Mouse (Mus musculus) heart, embryonic 13.5 days (tissue): ENCODE data around the gene Rapgef2. TPM values are rescaled to one million over a fixed set of nuclear protein-coding genes. Genes with fewer than 3 reads are reported as not detected.

Experiments used
- ATAC-seq: fragments of 200-750 bp; cut with Nextera tagmentation; 2 replicates; pipeline ENCODE4 v1.8.0; 2017; ENCODE audit warnings: moderate TSS enrichment; ENCODE audit not compliant: insufficient number of reproducible peaks, low FRiP score, low TSS enrichment; ENCODE audit errors: extremely low read depth
- H3K27ac ChIP-seq: fragments of 300-500 bp; sonication (generic); replicated peaks from 2 replicates; pipeline ENCODE4 v1.5.1; 2015; ENCODE audit warnings: moderate library complexity, mild to moderate bottlenecking, inconsistent platforms
- H3K27me3 ChIP-seq: fragments of 300-500 bp; sonication (generic); replicated peaks from 2 replicates; pipeline ENCODE4 v1.6.1; 2015; ENCODE audit warnings: mild to moderate bottlenecking, inconsistent platforms
- H3K36me3 ChIP-seq: fragments of 300-500 bp; sonication (generic); 2 replicates; pipeline ENCODE4 v1.6.1; 2015; ENCODE audit warnings: mild to moderate bottlenecking, inconsistent platforms
- H3K4me1 ChIP-seq: fragments of 300-500 bp; sonication (generic); 2 replicates; pipeline ENCODE4 v1.6.1; 2015; ENCODE audit warnings: inconsistent platforms
- H3K4me2 ChIP-seq: fragments of 300-500 bp; sonication (generic); 2 replicates; pipeline ENCODE4 v1.6.1; 2015; ENCODE audit warnings: inconsistent platforms, mild to moderate bottlenecking, moderate library complexity
- H3K4me3 ChIP-seq: fragments of 300-500 bp; sonication (generic); 2 replicates; pipeline ENCODE4 v1.5.1; 2015; ENCODE audit warnings: moderate library complexity, mild to moderate bottlenecking, inconsistent platforms
- H3K9ac ChIP-seq: fragments of 300-500 bp; sonication (generic); 2 replicates; pipeline ENCODE4 v1.6.1; 2015; ENCODE audit warnings: inconsistent platforms, mild to moderate bottlenecking, moderate library complexity
- H3K9me3 ChIP-seq: fragments of 300-500 bp; sonication (generic); 2 replicates; pipeline ENCODE4 v1.6.1; 2016; ENCODE audit warnings: inconsistent platforms
- WGBS: fragments of 180-500 bp; shearing (Covaris S2); methylation state at CpG from one replicate; pipeline ENCODE4 v1.1.7; 2015; ENCODE audit warnings: mixed read lengths; 5-methylcytosine and 5-hydroxymethylcytosine counted together
- polyA plus RNA-seq: library from polyadenylated mRNA; unstranded; fragments of >200 nt; fragmentation: Nextera tagmentation; extraction: Ambion mirVana; gene quantifications from 2 replicates; pipeline ENCODE4 v1.2.1, GENCODE M21; 2015

Rapgef2 gene
- polyA plus RNA-seq: 4.1 and 4.6 TPM in 2 replicates

DNA sequence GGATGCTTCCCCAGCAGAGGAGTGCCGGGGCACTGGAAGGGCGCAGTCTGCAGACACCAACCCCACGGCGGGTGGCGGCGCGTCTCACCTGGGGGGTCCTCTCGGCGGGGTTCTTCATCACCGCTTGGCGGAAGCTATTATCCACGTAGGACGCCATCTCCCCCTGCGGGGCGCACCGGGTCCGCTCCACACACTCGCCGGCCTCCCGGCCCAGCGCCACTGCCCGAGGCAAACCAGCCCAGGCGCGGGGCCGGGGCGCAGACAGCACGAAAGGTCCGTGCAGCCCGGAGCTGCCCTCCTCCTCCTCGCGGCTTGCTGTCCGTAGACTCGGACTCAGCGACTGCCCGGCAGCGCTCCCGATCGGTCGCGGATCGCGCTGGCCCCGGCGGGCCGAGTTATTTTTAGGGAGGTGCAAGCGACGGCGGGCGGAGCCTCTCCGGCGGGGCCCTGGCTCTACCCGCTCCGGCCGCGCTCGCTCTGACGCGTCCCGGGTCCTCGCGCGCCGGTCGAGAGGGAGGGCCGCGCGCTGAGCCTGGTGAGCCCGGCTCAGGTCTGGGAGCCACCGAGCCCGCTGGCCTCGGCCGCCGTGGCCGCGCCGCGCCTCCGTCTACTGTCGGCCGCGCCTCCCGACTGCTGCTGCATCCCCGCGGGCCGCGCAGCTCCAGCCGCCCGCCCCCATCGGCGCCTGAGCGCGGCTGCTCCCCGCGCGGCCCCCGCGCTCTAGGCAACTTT, at the start of gene Rapgef2:
Gene Rapgef2 (minus strand): TSS at position 142 of the 732 bp plus-strand sequence.
- Histone ChIP-seq H3K4me2 (peak within 1 kb of the TSS; percentile 92), H3K4me1 (peaks cover 46% of the 10 kb centered on the region), H3K9me3 (no peaks in the 10 kb centered on the region), H3K4me3 (peak within 1 kb of the TSS; percentile 94), H3K36me3 (no peaks in the 10 kb centered on the region), H3K27ac (peak within 1 kb of the TSS; percentile 99), H3K27me3 (no peaks in the 10 kb centered on the region), H3K9ac (peak within 1 kb of the TSS; percentile 97)
- peak; percentile 59 for ATAC-seq
- 0% methylated on average over 80 of the region's 97 CpGs for WGBS

- no peaks in the 10 kb centered on the region for H3K9me3 ChIP-seq
- no peak overlapping the region for H3K4me2 ChIP-seq
- no peaks in the 10 kb centered on the region for H3K36me3 ChIP-seq
- no peak overlapping the region for H3K9ac ChIP-seq
- no peak for ATAC-seq
- H3K4me3 ChIP-seq: no peak overlapping the region
- H3K27me3 ChIP-seq: no peaks in the 10 kb centered on the region
- peaks cover 11% of the 10 kb centered on the region for H3K4me1 ChIP-seq
- 52% methylated on average over 8 of the region's 8 CpGs for WGBS
- no peak overlapping the region for H3K27ac ChIP-seq
These were observed 47.4 kb upstream of the Rapgef2 start for GRCm38 (mm10) chr3:79333643-79334200.

- Histone ChIP-seq H3K27me3 (no peaks in the 10 kb centered on the region), H3K36me3 (no peaks in the 10 kb centered on the region), H3K9ac (no peak overlapping the region), H3K4me2 (no peak overlapping the region), H3K4me3 (no peak overlapping the region), H3K27ac (no peak overlapping the region), H3K4me1 (peaks cover 11% of the 10 kb centered on the region), H3K9me3 (no peaks in the 10 kb centered on the region)
- 83% methylated on average over 7 of the region's 7 CpGs for WGBS
- no peak for ATAC-seq
These were observed 46.7 kb upstream of the Rapgef2 start for GRCm38 (mm10) chr3:79333051-79333450.

GRCm38 (mm10) chr3:79329691-79330315, 43.5 kb upstream of the Rapgef2 start:
- Histone ChIP-seq H3K27me3 (no peaks in the 10 kb centered on the region), H3K9me3 (no peaks in the 10 kb centered on the region), H3K4me2 (no peak overlapping the region), H3K27ac (no peak overlapping the region), H3K36me3 (no peaks in the 10 kb centered on the region), H3K4me3 (no peak overlapping the region), H3K9ac (no peak overlapping the region), H3K4me1 (peaks cover 14% of the 10 kb centered on the region)
- WGBS: 39% methylated on average over 8 of the region's 8 CpGs
- ATAC-seq: no peak

DNA sequence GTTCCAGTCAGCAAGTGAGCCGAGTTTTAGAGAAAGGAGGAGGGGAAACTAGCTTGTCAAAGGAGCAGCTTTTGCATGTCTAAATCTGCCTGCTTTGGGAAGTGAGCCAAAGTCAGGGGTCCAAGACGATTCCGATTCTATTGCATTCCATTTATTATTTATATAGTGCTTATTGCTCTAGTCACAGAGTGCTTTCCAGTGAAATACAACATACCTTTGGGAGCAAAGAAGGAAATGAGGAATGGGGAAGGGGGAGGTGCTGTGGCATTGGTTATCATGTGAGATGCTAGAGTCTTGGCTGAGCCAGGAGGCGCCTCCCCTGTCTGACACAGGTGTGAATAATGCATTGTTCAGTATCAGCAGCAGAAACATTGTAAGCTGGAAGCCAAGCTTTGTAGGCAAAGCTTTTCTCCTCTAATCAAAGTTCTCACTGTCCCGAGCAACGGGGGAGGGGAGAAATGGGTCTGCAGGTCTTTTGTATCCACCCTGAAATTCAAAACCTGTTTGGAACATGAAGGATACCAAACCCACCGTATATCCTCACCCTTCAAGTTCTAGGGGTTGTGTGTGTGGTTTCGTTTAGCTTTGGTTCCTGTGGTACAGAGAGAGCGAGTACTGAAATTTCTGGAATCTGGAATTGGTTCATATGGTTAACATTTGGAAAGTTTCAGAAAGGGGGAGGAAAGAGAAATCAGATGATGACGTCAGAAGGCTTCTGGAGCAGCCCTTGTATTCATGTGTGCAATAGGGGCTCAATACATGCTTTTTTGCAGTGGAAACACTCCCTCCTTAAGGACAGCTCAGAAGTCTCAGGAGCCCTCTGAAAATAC, 38.6 kb upstream of the Rapgef2 start:
- Histone ChIP-seq H3K27ac (peak overlapping the region; percentile 29), H3K36me3 (no peaks in the 10 kb centered on the region), H3K9ac (no peak overlapping the region), H3K4me2 (peak overlapping the region; percentile 47), H3K4me3 (no peak overlapping the region), H3K4me1 (peaks cover 12% of the 10 kb centered on the region), H3K9me3 (no peaks in the 10 kb centered on the region), H3K27me3 (no peaks in the 10 kb centered on the region)
- no peak for ATAC-seq
- WGBS: 42% methylated on average over 10 of the region's 10 CpGs

DNA sequence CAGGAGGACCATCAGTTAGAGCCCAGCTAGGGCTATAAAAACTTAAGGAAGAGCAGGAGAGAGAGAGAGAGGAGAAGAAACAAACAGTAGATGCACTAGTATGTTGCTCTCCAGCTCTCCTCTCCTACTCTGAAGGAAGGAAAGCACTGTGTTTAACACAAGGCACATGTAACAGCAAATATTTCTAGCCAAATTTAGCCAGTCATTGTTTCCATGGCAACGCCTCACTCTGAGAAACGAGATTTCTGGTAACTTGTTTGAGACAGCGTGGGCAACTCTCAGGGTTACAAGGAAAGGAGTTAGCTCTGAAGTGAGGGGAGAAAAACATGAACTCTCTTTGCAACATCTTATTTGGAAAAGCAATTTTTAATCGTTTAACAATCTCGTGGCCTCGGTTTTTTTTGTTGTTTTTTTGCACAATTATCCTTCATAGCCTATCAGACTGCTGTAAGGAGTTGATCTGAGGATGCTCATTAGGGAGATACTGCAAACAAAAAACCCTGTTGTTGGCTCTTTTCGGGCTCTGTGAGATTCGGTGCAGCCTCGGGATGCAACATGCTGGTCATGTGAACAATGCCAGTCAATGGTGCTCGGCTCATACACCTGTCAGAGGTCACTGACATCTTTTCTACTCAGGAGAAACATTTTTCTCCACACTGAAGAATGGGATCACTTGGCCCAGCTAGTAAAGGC, 27.8 kb upstream of the Rapgef2 start:
- no peak overlapping the region for H3K9ac ChIP-seq
- H3K4me3 ChIP-seq: no peak overlapping the region
- ATAC-seq: no peak
- H3K36me3 ChIP-seq: no peaks in the 10 kb centered on the region
- no peaks in the 10 kb centered on the region for H3K9me3 ChIP-seq
- 63% methylated on average over 10 of the region's 10 CpGs for WGBS
- H3K27ac ChIP-seq: no peak overlapping the region
- H3K4me1 ChIP-seq: no peaks in the 10 kb centered on the region
- no peak overlapping the region for H3K4me2 ChIP-seq
- H3K27me3 ChIP-seq: no peaks in the 10 kb centered on the region

- Histone ChIP-seq H3K27ac (no peak overlapping the region), H3K27me3 (no peaks in the 10 kb centered on the region), H3K4me1 (no peaks in the 10 kb centered on the region), H3K9ac (no peak overlapping the region), H3K4me2 (no peak overlapping the region), H3K36me3 (no peaks in the 10 kb centered on the region), H3K9me3 (no peaks in the 10 kb centered on the region; the same call in 1 of the 2 replicates), H3K4me3 (no peak overlapping the region)
- ATAC-seq: no peak
These were observed 25.6 kb upstream of the Rapgef2 start for GRCm38 (mm10) chr3:79311895-79312294.

DNA sequence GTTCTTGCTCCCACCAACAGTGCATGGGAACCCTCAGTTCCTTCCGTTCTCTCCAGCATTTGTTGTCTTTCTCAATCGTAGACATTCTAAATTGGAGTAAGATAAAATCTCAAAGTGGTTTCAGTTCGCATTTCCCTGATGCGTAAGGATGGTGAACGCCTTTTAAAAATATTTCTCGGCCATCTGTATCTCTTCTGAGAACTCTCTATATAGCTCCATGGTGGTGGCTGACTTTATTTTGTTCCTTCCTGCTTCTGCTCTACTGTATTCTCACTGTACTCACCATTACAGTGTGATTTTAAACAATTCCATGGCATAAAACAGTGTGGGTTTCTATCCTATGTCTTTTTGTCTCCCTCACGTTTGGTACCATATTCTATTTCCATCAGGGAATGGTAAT, 23.9 kb upstream of the Rapgef2 start:
- no peak for ATAC-seq
- no peaks in the 10 kb centered on the region for H3K4me1 ChIP-seq
- H3K9me3 ChIP-seq: no peaks in the 10 kb centered on the region; the same call in 1 of the 2 replicates
- no peak overlapping the region for H3K27ac ChIP-seq
- no peaks in the 10 kb centered on the region for H3K27me3 ChIP-seq
- WGBS: 76% methylated on average over 7 of the region's 7 CpGs
- H3K9ac ChIP-seq: no peak overlapping the region
- no peak overlapping the region for H3K4me3 ChIP-seq
- no peaks in the 10 kb centered on the region for H3K36me3 ChIP-seq
- H3K4me2 ChIP-seq: no peak overlapping the region

- Histone ChIP-seq H3K36me3 (no peaks in the 10 kb centered on the region), H3K4me1 (no peaks in the 10 kb centered on the region), H3K4me2 (no peak overlapping the region), H3K27me3 (no peaks in the 10 kb centered on the region), H3K4me3 (no peak overlapping the region), H3K9ac (no peak overlapping the region), H3K27ac (no peak overlapping the region), H3K9me3 (no peaks in the 10 kb centered on the region; the same call in 1 of the 2 replicates)
- ATAC-seq: no peak
- WGBS: 85% methylated on average over 4 of the region's 4 CpGs
These were observed 22.3 kb upstream of the Rapgef2 start for GRCm38 (mm10) chr3:79308605-79309004.

GRCm38 (mm10) chr3:79299401-79299800, 13.1 kb upstream of the Rapgef2 start:
- WGBS: 75% methylated on average over 15 of the region's 15 CpGs
- Histone ChIP-seq H3K9ac (no peak overlapping the region), H3K4me3 (no peak overlapping the region), H3K27ac (no peak overlapping the region), H3K9me3 (no peaks in the 10 kb centered on the region), H3K4me1 (no peaks in the 10 kb centered on the region), H3K4me2 (no peak overlapping the region), H3K27me3 (no peaks in the 10 kb centered on the region), H3K36me3 (no peaks in the 10 kb centered on the region)
- no peak for ATAC-seq

DNA sequence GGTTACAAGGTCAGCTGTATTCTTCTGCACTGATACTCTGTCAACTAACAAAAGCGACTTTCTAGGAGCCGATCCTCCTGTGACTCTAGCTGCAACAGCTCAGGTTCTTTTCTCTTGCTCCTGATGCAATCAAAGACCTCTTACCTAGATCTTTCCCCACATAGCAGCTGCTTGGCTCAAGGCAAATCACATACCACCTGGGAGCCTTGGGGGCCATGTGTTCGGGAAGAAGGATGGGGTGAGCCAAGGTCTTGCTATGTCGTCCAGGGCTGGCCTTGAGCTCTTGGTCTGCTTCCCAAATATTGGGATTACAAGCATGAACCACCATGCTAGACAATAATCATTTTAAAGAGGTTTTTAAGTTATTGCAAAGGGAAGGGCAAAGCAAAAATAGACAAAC, 11.0 kb upstream of the Rapgef2 start:
- Histone ChIP-seq H3K36me3 (no peaks in the 10 kb centered on the region), H3K4me3 (no peak overlapping the region), H3K27ac (no peak overlapping the region), H3K27me3 (no peaks in the 10 kb centered on the region), H3K9ac (no peak overlapping the region), H3K9me3 (no peaks in the 10 kb centered on the region), H3K4me2 (no peak overlapping the region), H3K4me1 (no peaks in the 10 kb centered on the region)
- 83% methylated on average over 4 of the region's 4 CpGs for WGBS
- ATAC-seq: no peak
